Mouse (Mus musculus): ENCODE data around the gene AC109138.7. TPM values are rescaled to one million over a fixed set of nuclear protein-coding genes. Genes with fewer than 3 reads are reported as not detected.
A peak's percentile ranks its signal among the peaks of the same experiment; 100 is the strongest.

Gene AC109138.7
- total RNA-seq, 2 experiments from 2014 or later: not detected

DNA sequence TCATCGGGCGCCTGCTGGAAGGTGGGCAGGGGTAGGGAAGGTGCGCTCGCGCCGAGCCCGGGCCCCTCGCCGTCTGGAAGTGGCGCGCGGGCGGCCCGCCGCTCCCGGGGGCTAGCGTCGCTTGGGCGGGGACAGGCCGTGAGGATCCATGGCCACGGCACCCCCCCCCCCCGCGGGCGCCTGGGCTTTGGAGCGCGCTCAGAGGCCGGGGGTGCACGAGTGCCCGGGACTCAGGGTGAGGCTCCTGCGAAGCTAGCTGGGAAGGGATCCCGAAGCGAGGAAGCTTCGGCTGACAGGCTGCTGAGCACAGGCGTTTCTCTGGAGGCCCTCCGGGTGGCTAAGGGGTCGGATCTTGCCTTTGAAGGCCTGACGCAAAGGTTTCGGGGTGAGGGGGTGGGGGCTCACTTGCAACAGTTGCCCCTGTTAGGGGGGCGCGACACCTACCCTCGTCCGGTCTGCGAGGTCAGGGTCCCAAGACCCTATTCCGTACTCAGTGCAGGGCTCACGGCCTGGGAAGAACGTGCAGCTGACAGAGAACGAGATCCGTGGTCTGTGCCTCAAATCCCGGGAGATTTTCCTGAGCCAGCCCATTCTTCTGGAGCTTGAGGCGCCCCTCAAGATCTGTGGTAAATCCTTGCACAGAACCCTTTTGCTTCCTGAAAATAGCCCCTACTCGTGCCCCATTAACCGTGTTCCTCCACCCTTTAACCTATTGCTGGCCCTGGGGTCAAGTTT, 21.7 kb upstream of the AC109138.7 start:
- peak in 1 of 2 experiments; percentile 37 for DNase-seq

DNA sequence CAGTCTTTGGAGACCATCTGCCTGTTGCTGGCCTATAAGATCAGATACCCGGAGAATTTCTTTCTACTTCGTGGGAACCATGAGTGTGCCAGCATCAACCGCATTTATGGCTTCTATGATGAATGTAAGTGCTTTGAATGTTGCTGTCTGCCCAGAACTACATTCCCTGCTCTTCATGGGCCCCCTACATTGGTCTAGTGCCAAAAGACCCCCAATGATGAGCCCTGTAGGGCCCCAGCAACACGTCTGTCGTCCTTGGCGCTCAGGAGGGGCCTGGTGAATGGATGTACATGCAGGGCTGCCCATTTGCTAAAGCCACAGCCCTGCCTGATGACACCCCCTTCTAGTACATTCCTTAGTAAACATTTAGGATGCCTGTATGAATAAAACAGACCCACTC, 21.0 kb upstream of the AC109138.7 start:
- DNase-seq: no peak

DNA sequence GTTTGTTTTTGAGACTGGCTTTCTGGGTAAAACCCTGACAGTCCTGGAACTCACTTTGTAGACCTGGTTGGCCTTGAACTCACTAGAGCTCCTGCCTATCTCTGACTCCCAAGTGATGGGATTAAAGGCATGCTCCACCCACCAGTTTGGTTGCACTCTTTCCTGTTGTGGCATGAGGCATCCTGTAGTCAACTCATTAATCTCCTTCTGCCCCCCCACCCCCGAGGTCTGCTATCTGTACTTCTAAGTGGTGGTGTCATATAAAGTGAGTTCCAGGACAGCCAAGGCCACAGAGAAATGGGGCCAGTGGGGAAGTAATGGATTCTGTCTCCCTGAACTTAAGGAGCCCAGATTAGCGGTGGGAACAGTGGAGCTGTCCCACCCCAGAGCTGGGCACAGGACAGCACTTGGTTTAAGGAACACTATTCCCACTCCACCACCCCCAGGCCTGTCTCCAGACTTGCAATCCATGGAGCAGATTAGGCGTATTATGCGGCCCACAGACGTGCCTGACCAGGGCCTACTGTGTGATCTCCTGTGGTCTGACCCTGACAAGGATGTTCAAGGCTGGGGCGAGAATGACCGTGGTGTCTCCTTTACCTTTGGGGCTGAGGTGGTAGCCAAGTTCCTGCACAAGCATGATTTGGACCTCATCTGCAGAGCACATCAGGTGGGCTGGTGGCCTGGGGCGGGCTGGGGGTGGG, 20.0 kb upstream of the AC109138.7 start:
- peak; percentile 47 to 62 for DNase-seq

DNA sequence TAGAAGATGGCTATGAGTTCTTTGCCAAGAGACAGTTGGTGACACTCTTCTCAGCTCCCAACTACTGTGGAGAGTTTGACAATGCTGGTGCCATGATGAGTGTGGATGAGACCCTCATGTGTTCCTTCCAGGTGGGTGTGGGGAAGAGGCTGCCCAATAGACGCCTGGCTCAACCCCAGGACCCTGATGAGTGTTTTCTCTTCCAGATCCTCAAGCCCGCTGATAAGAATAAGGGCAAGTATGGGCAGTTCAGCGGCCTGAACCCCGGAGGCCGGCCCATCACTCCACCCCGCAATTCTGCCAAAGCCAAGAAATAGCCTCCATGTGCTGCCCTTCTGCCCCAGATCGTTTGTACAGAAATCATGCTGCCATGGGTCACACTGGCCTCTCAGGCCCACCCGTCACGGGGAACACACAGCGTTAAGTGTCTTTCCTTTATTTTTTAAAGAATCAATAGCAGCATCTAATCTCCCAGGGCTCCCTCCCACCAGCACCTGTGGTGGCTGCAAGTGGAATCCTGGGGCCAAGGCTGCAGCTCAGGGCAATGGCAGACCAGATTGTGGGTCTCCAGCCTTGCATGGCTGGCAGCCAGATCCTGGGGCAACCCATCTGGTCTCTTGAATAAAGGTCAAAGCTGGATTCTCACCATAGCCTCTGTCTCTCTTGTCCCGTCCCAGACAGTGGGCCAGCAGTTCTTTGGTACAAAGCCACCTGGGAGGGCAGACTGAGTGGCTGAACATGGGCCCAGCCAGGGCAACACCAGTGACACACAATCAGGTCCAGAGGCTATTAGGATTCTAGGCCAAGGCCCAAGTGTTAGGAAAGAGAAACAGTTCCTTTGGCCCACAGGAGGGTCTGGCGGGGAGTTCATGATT, 19.1 kb upstream of the AC109138.7 start:
- DNase-seq: peak in 1 of 2 experiments; percentile 57

DNA sequence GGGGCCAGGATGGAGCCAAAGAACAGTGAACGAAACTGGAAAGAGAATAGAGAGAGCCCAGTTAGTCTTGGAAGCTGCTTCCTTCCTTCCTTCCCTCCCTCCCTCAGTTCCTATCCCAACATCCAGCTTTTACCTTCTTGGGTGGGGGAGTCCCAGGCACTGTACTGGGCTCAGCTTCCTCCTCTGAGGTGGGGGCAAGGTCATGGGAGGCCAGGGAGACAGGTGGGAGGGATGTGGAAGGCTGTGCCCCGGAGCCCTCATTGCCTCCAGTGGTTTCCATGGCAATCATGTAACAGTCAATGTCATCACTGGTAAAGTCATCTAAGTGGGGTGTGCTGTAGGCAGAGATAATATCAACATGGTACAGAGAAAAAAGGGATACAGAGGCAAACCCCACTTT, 18.1 kb upstream of the AC109138.7 start:
- no peak for DNase-seq

DNA sequence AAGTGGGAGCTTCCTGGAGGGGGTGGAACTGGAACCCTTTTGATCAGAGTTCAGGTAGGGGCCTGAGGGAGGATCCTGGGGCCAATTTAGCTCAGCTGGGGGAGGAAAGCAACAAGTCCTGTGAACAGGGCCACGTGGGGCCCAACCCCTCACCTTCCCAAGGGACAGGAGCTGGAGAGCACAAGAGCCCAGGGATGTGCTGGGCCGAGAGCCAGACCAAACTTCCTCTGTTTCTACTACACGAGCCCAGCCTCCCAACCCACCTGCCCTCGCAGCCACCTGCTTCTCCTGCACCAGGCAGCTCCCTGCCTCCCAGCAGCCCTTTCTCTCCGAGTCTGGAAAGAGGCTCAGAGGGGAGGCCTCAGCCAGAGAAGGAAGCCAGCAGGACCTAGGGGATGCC, 17.6 kb upstream of the AC109138.7 start:
- DNase-seq: peak in 1 of 2 experiments; percentile 53

DNA sequence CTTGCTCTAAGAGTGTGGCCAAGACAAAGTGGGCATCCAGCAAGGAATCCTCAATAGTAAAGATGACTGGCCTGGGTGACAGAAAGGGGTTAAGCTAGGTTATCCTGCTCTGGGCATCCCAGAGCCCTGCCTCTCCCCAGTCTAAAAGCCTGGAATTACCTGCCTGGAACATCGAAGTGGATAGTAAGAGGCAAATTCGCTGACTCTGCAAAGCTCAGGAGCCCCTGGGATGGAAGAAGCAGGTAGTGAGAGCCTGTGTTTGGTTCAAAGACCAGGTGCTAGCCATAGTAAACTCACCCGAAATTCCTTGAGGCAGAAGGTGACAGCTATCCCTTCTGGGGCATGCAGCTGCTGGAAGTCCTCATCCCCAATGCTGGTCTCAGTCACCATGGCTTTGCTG, 17.0 kb upstream of the AC109138.7 start:
- DNase-seq: no peak

DNA sequence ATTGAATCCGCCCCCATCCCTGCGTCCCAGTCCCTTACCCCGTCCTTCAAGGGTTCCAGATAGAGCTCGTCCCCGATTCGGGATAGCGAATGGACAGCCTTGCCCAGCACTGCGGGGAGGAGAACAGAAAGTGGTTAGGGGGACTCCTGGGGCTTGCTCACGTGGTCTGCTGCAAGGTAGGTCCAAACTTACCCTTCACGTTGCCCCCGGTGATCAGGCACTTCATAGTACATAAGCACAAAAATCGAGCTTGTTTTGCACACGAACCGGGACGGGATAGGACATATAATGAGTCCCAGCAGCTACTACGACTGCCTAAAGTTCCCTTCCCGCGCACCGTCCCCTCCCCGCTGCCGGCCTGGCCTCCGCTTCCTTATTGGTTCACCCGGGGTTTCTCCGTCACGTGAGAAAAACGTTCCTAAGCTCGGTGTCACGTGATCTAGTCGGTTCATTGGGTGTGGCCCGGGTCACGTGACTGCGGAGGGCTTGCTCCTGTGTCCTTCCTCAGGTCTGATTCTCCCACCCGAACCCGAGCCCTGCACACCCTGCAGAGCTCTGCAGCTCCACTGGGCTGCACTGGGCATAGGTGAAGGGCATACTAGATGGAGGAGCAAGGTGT, 12.8 kb upstream of the AC109138.7 start, which contains the start of gene Rad9a:
Rad9a (minus strand) TSS at position 372 of the 619 bp plus-strand sequence.
- peak; percentile 95 to 98 for DNase-seq

DNA sequence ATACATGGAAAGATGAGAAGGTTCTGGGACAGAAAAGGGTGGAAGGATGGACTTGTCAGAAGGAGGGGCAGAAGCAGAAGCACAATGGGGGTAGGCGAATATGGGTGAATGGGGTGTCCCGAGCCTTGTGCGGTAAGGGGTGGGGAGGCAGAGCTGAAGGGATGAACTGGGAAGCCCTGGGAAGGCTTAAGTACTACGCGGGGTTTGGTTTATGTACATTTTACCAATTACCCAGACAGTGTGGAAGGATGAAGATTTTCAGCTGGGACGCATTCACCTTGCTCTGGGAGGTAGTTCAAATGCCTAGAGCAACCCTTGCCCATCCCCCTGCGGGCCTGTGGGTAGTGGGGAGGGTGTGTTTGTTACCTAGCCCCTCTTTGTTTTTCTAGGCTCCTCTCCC, 12.0 kb upstream of the AC109138.7 start:
- no peak for DNase-seq

DNA sequence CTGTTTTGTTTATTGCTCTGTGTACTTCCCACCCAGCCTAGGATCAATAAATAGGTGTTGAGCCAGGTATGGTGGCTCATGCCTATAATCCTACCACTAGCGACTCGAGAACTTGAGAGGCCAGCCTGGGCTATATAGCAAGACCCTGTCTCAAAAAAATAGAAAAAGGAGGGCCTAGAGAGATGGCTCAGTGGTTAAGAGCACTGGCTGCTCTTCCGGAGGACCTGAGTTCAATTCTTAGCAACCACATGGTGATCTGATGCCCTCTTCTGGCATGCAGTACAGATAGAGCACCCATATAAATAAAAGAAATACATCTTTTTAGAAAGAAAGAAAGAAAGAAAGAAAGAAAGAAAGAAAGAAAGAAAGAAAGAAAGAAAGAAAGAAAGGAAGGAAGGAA, 11.0 kb upstream of the AC109138.7 start:
- DNase-seq: no peak

DNA sequence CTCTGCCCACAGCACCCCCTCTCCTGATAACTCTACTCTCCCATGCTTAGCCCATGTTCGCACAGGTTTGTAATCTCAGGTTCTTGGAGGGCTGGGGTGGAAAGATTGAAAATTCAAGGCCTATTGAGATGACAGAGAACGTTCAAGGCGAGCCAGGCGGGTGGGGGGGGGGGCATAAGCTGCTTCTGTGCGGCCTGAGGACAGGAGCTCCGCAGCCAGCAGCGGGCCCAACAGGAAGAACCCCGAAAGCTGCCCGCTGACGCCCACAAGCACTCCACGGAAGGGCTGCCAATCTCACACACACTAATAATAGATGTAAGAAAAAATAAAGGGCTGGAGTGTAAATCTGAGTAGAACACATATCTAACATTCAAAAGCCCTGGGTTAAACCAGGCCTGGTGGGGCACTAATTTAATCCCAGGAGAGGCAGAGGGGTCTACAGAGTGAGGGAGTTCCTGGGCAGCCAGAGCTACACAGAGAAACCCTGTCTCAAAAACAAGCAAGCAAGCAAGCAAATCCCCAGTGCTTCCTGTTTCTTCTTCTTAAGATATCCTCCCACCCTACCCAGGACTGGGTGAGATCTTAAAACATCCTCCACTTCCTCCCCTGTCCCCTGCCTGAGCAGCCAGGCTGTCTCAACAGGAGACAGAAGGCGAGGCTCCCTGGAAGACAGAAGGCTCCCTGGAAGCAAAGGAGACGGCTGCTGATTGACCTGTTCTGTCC, 10.4 kb upstream of the AC109138.7 start:
- DNase-seq: no peak

DNA sequence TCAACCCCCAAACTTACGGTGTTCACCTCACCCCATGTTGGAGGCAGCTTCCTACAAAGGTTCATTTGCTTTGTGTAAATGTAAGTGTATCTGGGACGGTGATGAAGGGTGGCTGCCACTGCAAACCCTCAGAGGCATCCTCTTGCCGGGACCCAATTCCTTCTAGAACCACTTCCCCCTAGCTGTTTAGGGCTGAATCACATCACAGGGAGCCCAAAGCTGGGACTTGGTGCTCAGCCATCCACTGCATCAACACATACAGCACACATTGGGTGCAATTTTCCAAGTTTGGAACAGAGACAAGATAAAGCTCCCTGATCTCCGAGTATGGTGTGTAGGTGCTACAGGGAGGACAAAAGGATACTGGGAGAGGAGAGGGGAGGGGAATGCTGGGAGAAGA, 9.3 kb upstream of the AC109138.7 start:
- DNase-seq: no peak

DNA sequence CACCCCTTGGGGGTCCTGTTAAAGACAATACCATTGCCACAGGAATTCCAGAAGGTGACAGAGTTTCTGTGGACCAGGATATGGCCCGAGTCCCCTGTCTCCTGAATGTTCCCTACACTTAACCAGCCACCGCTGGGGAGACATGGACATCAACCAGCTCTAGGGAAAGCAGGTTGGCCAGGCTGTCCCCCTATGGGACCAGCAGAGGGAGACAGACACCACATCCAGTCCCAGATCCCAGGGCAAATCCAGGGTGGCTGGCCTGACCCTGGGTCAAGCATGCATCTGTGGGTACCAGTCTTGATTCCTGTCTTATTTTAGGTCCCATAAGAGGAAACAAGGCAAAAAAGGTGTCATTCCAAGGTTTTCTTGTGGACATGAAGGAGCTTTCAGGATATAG, 7.2 kb upstream of the AC109138.7 start:
- peak; percentile 82 to 84 for DNase-seq

DNA sequence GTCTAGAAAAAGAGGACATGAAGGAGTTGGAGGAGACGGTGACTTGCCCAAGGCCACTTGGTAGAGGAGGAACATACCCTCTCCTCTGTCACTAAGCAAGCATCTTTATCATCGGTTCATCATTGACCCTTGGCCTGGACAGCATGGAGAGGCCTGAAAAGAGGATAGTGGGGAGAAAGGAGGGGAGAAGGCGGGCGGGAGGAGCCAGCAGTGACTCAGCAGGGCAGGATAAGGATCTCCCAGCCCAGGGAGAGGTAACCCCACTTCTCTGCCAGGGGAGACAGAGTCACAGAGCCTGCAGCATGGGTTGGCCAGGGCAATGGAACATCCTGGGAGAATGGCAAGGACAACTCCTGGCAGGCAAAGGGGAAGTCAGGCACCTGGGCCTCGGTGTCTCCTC, 5.6 kb upstream of the AC109138.7 start:
- peak in 1 of 2 experiments; percentile 53 for DNase-seq

DNA sequence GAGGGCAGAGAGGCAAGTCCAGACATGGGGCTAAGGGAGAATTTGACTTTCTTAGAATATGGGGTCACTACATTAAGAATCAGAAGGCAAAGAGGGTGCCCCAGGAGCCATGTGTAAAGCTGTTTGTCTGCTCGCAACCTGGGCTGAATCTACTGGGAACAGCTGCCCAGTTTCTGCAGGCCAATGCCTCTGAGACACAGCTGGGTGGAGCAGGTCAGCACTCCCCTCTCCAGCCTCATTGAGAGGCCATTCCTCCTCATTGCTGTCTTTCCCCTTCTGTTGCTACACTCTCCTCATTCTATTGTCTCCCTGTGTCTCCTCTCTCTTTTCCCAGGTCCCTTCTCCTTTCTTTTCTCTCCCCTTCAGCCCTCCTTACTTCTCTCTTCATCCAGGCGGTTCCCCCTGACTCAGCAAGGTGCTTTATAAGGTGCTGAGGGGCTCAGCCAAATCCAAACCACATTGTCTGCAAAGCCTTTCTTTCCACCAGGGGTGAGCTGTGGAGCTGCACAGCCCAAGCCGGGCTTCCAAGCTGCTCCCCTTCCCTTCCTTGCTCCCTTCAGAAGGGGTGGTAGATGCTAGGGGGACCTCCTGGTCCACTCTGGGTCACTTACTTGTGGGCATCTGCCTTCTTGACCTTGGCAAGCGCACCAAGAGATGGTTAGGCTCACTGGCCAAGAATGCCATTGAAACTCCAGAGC, 2.1 kb upstream of the AC109138.7 start:
- no peak for DNase-seq

DNA sequence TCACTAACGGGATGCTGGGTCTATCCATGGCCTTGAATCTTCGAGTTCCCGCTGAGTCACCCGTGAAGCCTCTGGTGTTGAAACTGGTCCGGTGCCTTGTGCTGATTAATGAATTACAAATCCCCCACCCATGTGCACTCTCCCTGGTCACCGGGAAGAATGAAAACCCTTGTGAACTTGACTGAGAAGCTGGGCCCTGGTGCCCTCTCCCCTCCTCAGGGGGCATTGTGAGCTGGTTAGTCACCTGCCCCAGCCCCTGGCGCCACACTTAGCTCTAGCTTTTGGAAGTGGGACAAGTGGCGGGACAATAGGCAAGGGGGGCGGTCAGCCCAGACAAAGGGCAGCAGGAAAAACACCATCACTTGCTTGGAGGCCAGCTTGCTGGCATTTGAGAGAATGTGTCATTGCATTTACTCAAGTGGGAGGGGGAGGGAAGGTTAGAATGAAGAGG, 608 bp upstream of the AC109138.7 start:
- peak; percentile 72 to 78 for DNase-seq

DNA sequence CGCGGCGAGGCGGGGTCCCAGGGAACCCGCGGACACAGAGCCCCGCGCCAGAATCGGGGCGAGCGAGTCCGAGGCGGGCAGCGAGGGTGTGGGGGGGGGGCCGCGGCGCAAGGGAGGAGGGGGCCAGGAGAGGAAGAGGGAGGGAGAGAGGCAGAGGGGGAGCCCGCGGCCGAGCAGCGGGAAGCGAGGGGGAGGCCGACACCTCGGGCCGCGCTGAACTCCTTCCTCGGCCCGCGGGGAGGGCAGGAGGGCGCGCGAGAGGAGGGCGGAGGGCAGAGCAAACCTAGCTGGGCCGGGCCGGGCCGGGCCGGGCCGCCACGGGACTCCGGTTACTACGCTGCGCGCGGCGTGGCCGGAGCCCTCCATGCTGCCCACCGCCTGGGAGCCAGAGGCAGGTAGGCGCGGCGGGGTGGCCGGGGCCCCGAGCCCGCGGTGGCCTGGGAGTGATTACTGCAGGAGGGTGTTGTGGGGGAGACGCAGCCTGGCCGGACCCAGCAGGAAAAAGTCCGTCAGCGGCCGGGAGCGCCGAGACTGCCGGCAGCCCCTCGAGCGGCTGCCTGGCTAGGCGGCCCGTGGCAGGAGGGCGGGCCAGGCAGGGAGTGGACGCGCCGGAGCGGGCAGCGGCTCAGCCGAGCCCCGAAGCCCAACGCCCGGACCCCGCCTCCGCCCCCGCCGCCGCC, 754 bp downstream of the AC109138.7 start:
- DNase-seq: peak; percentile 48 to 62

DNA sequence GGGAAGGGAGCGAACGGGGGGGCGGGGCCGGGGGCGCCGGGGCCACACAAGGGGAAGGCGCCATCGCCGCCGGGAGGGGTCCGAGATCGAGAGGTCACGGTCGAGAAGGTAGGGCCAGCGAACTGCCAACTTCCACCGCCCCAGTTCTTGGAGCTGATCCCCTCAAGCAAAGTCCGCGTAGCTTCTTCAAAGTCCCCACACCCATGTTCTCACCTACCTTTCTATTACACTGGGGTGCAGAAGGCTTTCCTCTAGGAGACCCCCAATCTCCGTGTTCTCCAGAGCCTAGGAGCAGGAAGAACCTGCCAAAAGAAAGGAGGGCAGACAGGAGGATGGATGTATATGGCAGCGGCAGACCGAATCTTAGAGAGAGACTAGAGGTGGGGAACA, 1.3 kb downstream of the AC109138.7 start:
- DNase-seq: no peak

DNA sequence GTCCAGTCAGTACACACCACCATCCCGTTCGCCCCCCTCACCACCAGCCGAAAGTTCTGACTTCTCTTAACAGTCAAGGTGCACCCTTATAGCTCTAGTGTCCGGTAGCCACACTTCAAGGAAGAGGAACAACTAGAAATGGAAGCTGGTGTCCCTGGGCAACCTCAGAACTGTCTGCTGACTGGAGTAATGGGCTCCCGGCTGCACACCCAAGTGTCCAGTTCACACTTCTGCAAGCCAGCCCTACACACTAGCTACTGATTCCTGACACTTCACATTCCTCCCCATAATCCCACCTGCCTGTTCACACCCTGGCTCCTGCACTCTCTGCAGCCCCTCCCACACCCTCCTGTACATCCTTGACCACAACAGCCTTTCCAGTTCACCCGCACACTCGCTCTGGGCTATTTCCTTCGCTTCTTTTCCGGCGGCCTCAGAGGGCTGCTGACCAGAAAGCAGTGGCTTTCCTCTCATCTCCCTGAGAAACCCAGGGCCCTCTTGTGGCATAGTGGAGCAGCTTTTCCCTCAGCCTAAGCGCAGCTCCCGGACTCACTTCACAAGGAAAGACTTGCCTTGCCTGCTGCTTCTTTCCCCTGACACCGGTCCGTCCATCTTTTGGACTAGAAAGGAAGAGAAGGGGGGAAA, 2.0 kb downstream of the AC109138.7 start:
- DNase-seq: peak; percentile 51 to 67

DNA sequence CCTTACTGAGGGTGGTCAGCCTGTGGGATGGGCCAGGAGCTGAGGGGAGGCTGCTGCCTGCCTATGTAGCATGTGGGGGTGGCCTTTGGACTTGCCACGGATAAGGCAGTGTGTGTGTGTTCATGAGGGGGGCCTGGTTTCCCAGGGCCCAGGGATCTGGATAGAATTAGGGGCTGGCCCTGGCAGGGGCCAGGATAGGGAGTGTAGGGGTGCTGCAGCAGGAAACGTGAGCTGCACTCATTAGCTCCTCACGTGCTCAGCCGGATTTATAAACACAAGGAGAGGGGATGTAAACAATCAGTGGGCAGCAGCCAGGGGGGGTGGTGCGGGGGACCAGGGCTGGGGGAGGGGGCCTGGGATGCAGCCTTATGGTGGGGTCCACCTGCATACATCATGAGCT, 3.0 kb downstream of the AC109138.7 start:
- DNase-seq: no peak
